Mouse (Mus musculus) limb, embryonic 14.5 days (tissue): ENCODE results near the gene Shroom3. TPM values are rescaled to one million over a fixed set of nuclear protein-coding genes. Genes with fewer than 3 reads are reported as not detected.

Experiments
- ATAC-seq: fragments of 200-750 bp; cut with Nextera tagmentation; 2 replicates; pipeline ENCODE4 v1.8.0; 2017; ENCODE audit warnings: low read depth, moderate number of reproducible peaks, moderate TSS enrichment; ENCODE audit not compliant: low FRiP score
- DNase-seq: peaks from one replicate; pipeline ENCODE4 v3.0.0-alpha.2; 2015; ENCODE audit warnings: low spot score
- H3K27ac ChIP-seq: fragments of 300-500 bp; sonication (generic); replicated peaks from 2 replicates; pipeline ENCODE4 v1.5.1; 2014; ENCODE audit warnings: low read depth, mild to moderate bottlenecking, low read length, moderate library complexity, mixed read lengths
- H3K27me3 ChIP-seq: fragments of 300-500 bp; sonication (generic); 2 replicates; pipeline ENCODE4 v1.6.1; 2014; ENCODE audit warnings: low read length, mixed read lengths; ENCODE audit not compliant: control insufficient read depth, insufficient read depth
- H3K36me3 ChIP-seq: fragments of 300-500 bp; sonication (generic); 2 replicates; pipeline ENCODE4 v1.6.1; 2014; ENCODE audit warnings: mild to moderate bottlenecking, low read length, moderate library complexity, mixed read lengths; ENCODE audit not compliant: control insufficient read depth, insufficient read depth
- H3K4me1 ChIP-seq: fragments of 300-500 bp; sonication (generic); 2 replicates; pipeline ENCODE4 v1.6.1; 2014; ENCODE audit warnings: antibody characterized with exemption, low read length, mixed read lengths; ENCODE audit not compliant: control insufficient read depth, insufficient read depth
- H3K4me2 ChIP-seq: fragments of 300-500 bp; sonication (generic); replicated peaks from 2 replicates; pipeline ENCODE4 v1.6.1; 2014; ENCODE audit warnings: low read depth, mild to moderate bottlenecking, low read length, moderate library complexity; ENCODE audit not compliant: severe bottlenecking
- H3K4me3 ChIP-seq: fragments of 300-500 bp; sonication (generic); replicated peaks from 2 replicates; pipeline ENCODE4 v1.5.1; 2014; ENCODE audit warnings: low read length
- H3K9ac ChIP-seq: fragments of 300-500 bp; sonication (generic); 2 replicates; pipeline ENCODE4 v1.6.1; 2014; ENCODE audit warnings: mild to moderate bottlenecking, low read depth, low read length, moderate library complexity; ENCODE audit not compliant: severe bottlenecking
- H3K9me3 ChIP-seq: fragments of 300-500 bp; sonication (generic); 2 replicates; pipeline ENCODE4 v1.6.1; 2016; ENCODE audit warnings: low read length; ENCODE audit not compliant: control insufficient read depth
- POLR2A ChIP-seq: fragments of 200-500 bp; IDR thresholded peaks from 2 replicates; pipeline ENCODE4 v1.8.0; 2012; ENCODE audit warnings: inconsistent platforms, mild to moderate bottlenecking, moderate library complexity, borderline replicate concordance; ENCODE audit not compliant: insufficient read depth, insufficient read length; ENCODE audit errors: extremely low read depth
- WGBS: fragments of 180-500 bp; shearing (Covaris S2); extraction: QIAGEN DNeasy Blood & Tissue Kit; methylation state at CpG from one replicate; pipeline ENCODE4 v1.1.7; 2014; 5-methylcytosine and 5-hydroxymethylcytosine counted together
- polyA plus RNA-seq, 2 experiments: library from polyadenylated mRNA; depleted of rRNA in 1 of 2; stranded (reverse) in 1 of 2; unstranded in 1 of 2; fragments of >200 nt; fragmentation: Nextera tagmentation in 1 of 2; extraction: Ambion mirVana in 1 of 2; gene quantifications; 2 replicates each; pipeline versions ENCODE4 v1.2.1 to v1.2.3; 2012 to 2014

Shroom3 gene
- polyA plus RNA-seq, 2 experiments = 3.5 to 8.1 TPM

DNA sequence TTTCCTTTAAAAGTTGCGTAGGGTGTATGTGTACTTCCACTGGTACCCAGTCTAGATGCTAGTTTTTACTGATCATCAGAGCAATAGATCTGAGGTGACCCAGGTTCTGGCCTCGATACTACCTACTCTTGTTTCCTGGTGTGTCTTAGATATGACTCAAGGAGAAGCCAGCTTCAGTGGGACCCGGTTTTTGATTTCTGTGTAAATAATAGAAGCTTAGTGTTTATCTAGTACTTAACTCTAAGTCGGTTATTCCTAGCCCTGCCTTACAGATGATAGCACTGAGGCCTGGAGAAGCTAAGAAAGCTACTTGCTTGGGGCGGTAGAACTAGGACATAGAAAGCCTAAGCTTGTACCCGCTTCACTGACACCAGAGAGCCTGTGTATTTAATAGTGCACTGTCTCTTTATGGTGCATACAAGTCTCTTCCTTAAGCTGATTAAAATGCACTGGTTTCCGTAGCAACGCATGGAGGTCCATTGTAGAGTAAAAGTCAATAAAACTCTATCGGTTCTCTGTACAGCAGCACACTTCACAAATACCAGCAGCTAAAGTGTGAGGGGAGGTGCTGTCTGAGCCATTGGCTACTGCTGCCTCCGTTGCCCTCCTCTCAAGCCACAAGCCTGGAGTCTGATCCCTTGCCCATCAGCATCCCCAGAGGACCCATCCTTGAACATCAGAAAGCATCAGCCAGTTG is 178.3 kb downstream of the Shroom3 start:
- DNase-seq = no peak
- WGBS = 77% methylated on average over 10 of the region's 10 CpGs
- TF ChIP-seq POLR2A = no peak
- H3K27ac ChIP-seq = no peak overlapping the region
- H3K4me2 ChIP-seq = no peak overlapping the region
- H3K9ac ChIP-seq = no peak overlapping the region
- peaks cover 13% of the 10 kb centered on the region for H3K4me1 ChIP-seq
- no peaks in the 10 kb centered on the region for H3K27me3 ChIP-seq
- no peaks in the 10 kb centered on the region for H3K36me3 ChIP-seq
- no peaks in the 10 kb centered on the region for H3K9me3 ChIP-seq
- ATAC-seq = no peak
- no peak overlapping the region for H3K4me3 ChIP-seq

DNA sequence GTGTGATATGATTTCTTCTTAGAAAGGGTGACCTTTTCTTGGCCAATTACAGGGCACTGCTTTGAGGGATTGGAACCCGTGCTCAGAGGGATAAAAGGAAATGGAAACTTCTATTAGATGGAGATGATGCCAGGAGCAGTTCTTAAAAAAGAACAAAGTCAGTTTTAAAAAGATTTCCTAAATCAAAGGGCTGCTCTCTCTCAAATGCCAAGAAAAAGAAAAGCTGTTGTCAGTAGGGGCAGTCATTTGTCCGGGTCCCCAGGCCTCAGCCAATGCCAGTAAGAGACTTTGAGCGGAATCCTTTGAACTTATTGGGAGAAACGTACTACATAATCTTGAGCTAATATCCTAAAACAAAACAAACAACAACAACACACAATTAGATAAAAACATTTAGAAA is 181.9 kb downstream of the Shroom3 start:
- no peak for ATAC-seq

DNA sequence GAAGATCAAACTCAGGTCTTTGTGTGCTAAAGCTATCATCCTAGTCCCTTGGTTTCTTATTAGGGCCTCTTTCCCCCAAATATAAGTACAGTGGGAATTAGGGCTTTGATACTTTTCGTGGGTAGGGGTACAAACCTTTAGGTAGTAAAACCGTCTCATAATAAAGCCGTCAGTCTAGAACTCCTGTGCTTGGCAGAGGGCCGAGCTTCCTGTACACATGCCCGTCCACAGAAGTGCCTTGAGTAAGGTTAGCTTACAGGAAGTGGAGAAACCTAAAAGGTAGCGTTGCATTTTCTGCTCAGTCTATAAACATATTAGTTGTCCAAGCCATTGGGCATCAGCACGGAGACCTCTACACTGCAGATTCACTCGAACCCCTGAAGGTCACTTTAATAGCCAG is 183.3 kb downstream of the Shroom3 start:
- no peaks in the 10 kb centered on the region for H3K27me3 ChIP-seq
- ATAC-seq (no peak), DNase-seq (no peak)
- H3K4me2 ChIP-seq = no peak overlapping the region
- no peak overlapping the region for H3K9ac ChIP-seq
- no peaks in the 10 kb centered on the region for H3K9me3 ChIP-seq
- H3K4me1 ChIP-seq = 0 out of 2 replicates have a peak, but pooled peaks cover 3% of the 10 kb centered on the region
- H3K27ac ChIP-seq = no peak overlapping the region
- no peak overlapping the region for H3K4me3 ChIP-seq
- H3K36me3 ChIP-seq = no peaks in the 10 kb centered on the region
- 37% methylated on average over 8 of the region's 8 CpGs for WGBS
- TF ChIP-seq POLR2A = no peak

More for the DNA sequence above, 181.9 kb downstream of the Shroom3 start:
- no peak overlapping the region for H3K27ac ChIP-seq
- no peak for DNase-seq
- H3K4me1 ChIP-seq = 0 out of 2 replicates have a peak, but pooled peaks cover 4% of the 10 kb centered on the region
- WGBS = 60% methylated on average over 4 of the region's 4 CpGs
- H3K9ac ChIP-seq = no peak overlapping the region
- no peaks in the 10 kb centered on the region for H3K27me3 ChIP-seq
- no peak overlapping the region for H3K4me3 ChIP-seq
- no peaks in the 10 kb centered on the region for H3K36me3 ChIP-seq
- TF ChIP-seq POLR2A = no peak
- H3K4me2 ChIP-seq = no peak overlapping the region
- H3K9me3 ChIP-seq = no peaks in the 10 kb centered on the region

DNA sequence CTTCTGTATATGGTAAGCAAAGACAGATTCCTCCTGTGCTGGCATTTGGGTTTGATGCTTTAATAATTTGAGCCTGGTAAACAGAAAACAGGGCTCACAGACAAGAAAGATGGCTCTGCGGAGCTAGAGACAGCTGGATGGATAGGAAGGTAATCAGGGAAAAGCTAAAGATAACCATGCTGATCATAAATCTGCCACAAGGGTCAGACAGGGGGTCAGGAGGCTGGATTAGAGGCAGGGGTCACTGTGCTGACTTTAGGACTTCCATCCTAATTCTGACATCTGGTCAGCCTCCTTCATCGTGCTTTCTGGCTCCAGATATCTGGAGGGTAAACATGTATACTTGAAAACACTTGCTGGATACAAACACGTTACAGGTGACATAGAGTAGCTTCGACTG is 184.0 kb downstream of the Shroom3 start:
- Histone ChIP-seq H3K4me1 (no peaks in the 10 kb centered on the region), H3K36me3 (no peaks in the 10 kb centered on the region), H3K9me3 (no peaks in the 10 kb centered on the region), H3K27ac (no peak overlapping the region), H3K4me2 (no peak overlapping the region), H3K27me3 (no peaks in the 10 kb centered on the region), H3K9ac (no peak overlapping the region), H3K4me3 (no peak overlapping the region)
- WGBS = 31% methylated on average over 4 of the region's 4 CpGs
- TF ChIP-seq POLR2A = no peak
- ATAC-seq (no peak), DNase-seq (no peak)

DNA sequence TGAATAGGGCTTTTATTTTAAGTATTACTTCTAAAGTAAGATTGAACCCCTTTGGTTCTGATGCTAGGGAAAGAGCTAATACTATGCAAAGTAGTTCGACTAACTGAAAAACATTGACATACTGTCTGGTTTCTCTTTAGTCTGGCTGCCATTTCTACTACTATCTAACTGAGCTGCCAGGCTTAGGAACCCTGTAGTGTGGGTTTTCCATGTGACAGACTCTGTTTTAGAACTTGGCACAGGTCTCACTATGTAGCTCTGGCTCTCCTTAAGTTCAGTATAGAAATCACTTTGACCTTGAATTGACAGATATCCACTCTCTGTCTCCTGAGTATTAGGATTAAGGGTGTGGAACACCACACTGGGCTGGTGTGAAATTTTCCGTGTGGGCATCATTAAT is 185.0 kb downstream of the Shroom3 start:
- no peaks in the 10 kb centered on the region for H3K36me3 ChIP-seq
- H3K27ac ChIP-seq = no peak overlapping the region
- no peak overlapping the region for H3K4me3 ChIP-seq
- H3K27me3 ChIP-seq = no peaks in the 10 kb centered on the region
- no peaks in the 10 kb centered on the region for H3K4me1 ChIP-seq
- no peak overlapping the region for H3K9ac ChIP-seq
- TF ChIP-seq POLR2A = no peak
- DNase-seq (no peak), ATAC-seq (no peak)
- H3K9me3 ChIP-seq = no peaks in the 10 kb centered on the region
- 66% methylated on average over 2 of the region's 2 CpGs for WGBS
- no peak overlapping the region for H3K4me2 ChIP-seq
